Mouse (Mus musculus): ENCODE results near the gene Slf1. TPM values are rescaled to one million over a fixed set of nuclear protein-coding genes. Genes with fewer than 3 reads are reported as not detected.

Gene Slf1
- total RNA-seq, 2 experiments from 2014 or later = 4.0 to 6.6 TPM

- intact Hi-C loops (cut with DNase I) = no loop called here
- DNase-seq = no peak
Measured at GRCm38 (mm10) chr13:77002628-77003027, 132.6 kb downstream of the Slf1 start.

Other genes with a start within 250 kb of the Slf1 start
- 1 to 10 TPM; 3.6 to 4.5 TPM for gene 2210408I21Rik, start 67 bp upstream of the Slf1 start, total RNA-seq (2021)

Measured in gastrocnemius, postnatal 36 days (tissue).